Mouse (Mus musculus): Measurements from ENCODE around the gene Esrrb. TPM values are rescaled to one million over a fixed set of nuclear protein-coding genes. Genes with fewer than 3 reads are reported as not detected.

The Esrrb gene
- polyA plus RNA-seq (2015; fragmentation: Nextera tagmentation; extraction: Ambion mirVana) = 0.74 and 0.79 TPM in 2 replicates

GRCm38 (mm10) chr12:86360696-86361631 is at the start of gene Esrrb:
TSS of gene Esrrb (plus strand) at chr12:86361117.
- Histone ChIP-seq H3K4me2 (replicated peaks) (peak within 1 kb of the TSS; percentile 39), H3K27ac (peak within 1 kb of the TSS; percentile 55), H3K36me3 (no peaks in the 10 kb centered on the region), H3K4me3 (0 out of 2 replicates have a peak within 1 kb of the TSS, but pooled peaks have one; percentile 4), H3K4me1 (peaks cover 66% of the 10 kb centered on the region), H3K27me3 (0 out of 2 replicates have a peak, but pooled peaks cover 9% of the 10 kb centered on the region), H3K9ac (peak within 1 kb of the TSS; percentile 39; the same call in 1 of the 2 replicates), H3K9me3 (no peaks in the 10 kb centered on the region)
- WGBS = 30% methylated on average over 22 of the region's 22 CpGs
- no peak for ATAC-seq (ENCODE audit: low FRiP score, low read depth)

GRCm38 (mm10) chr12:86320629-86321028 is 40.3 kb upstream of the Esrrb start:
- Histone ChIP-seq H3K27ac (no peak overlapping the region), H3K4me3 (no peak overlapping the region), H3K9me3 (no peaks in the 10 kb centered on the region), H3K4me1 (peaks cover 13% of the 10 kb centered on the region), H3K27me3 (no peaks in the 10 kb centered on the region), H3K9ac (no peak overlapping the region), H3K36me3 (no peaks in the 10 kb centered on the region), H3K4me2 (replicated peaks) (peak overlapping the region; percentile 42)
- WGBS = 9% methylated on average over 12 of the region's 12 CpGs
- ATAC-seq (ENCODE audit: low FRiP score, low read depth) = no peak

GRCm38 (mm10) chr12:86324297-86324696 is 36.6 kb upstream of the Esrrb start:
- WGBS = 13% methylated on average over 3 of the region's 3 CpGs
- Histone ChIP-seq H3K9me3 (no peaks in the 10 kb centered on the region), H3K4me2 (replicated peaks) (no peak overlapping the region), H3K36me3 (no peaks in the 10 kb centered on the region), H3K27me3 (no peaks in the 10 kb centered on the region), H3K9ac (no peak overlapping the region), H3K4me3 (no peak overlapping the region), H3K27ac (no peak overlapping the region), H3K4me1 (peaks cover 25% of the 10 kb centered on the region)
- no peak for ATAC-seq (ENCODE audit: low FRiP score, low read depth)

GRCm38 (mm10) chr12:86329813-86330212 is 31.1 kb upstream of the Esrrb start:
- no peaks in the 10 kb centered on the region for H3K9me3 ChIP-seq
- no peaks in the 10 kb centered on the region for H3K36me3 ChIP-seq
- H3K4me2 ChIP-seq (replicated peaks) = no peak overlapping the region
- 49% methylated on average over 4 of the region's 4 CpGs for WGBS
- ATAC-seq (ENCODE audit: low FRiP score, low read depth) = no peak
- H3K4me3 ChIP-seq = no peak overlapping the region
- H3K9ac ChIP-seq = no peak overlapping the region
- H3K4me1 ChIP-seq = peaks cover 11% of the 10 kb centered on the region; the same call in 1 of the 2 replicates
- no peak overlapping the region for H3K27ac ChIP-seq
- 0 out of 2 replicates have a peak, but pooled peaks cover 2% of the 10 kb centered on the region for H3K27me3 ChIP-seq

GRCm38 (mm10) chr12:86330684-86331083 is 30.2 kb upstream of the Esrrb start:
- Histone ChIP-seq H3K4me1 (peaks cover 11% of the 10 kb centered on the region; the same call in 1 of the 2 replicates), H3K4me2 (replicated peaks) (no peak overlapping the region), H3K9me3 (no peaks in the 10 kb centered on the region), H3K27ac (no peak overlapping the region), H3K27me3 (0 out of 2 replicates have a peak, but pooled peaks cover 2% of the 10 kb centered on the region), H3K4me3 (no peak overlapping the region), H3K9ac (no peak overlapping the region), H3K36me3 (no peaks in the 10 kb centered on the region)
- no peak for ATAC-seq (ENCODE audit: low FRiP score, low read depth)
- WGBS = 83% methylated on average over 9 of the region's 9 CpGs

GRCm38 (mm10) chr12:86331248-86331647 is 29.7 kb upstream of the Esrrb start:
- H3K9ac ChIP-seq = no peak overlapping the region
- no peaks in the 10 kb centered on the region for H3K9me3 ChIP-seq
- H3K4me3 ChIP-seq = no peak overlapping the region
- H3K27ac ChIP-seq = no peak overlapping the region
- 80% methylated on average over 10 of the region's 10 CpGs for WGBS
- H3K4me2 ChIP-seq (replicated peaks) = no peak overlapping the region
- 0 out of 2 replicates have a peak, but pooled peaks cover 2% of the 10 kb centered on the region for H3K27me3 ChIP-seq
- H3K4me1 ChIP-seq = peaks cover 11% of the 10 kb centered on the region; the same call in 1 of the 2 replicates
- no peak for ATAC-seq (ENCODE audit: low FRiP score, low read depth)
- no peaks in the 10 kb centered on the region for H3K36me3 ChIP-seq

GRCm38 (mm10) chr12:86336209-86336608 is 24.7 kb upstream of the Esrrb start:
- H3K9me3 ChIP-seq = no peaks in the 10 kb centered on the region
- no peak overlapping the region for H3K27ac ChIP-seq
- peaks cover 16% of the 10 kb centered on the region for H3K4me1 ChIP-seq
- H3K4me2 ChIP-seq (replicated peaks) = no peak overlapping the region
- no peak overlapping the region for H3K9ac ChIP-seq
- no peak for ATAC-seq (ENCODE audit: low FRiP score, low read depth)
- no peak overlapping the region for H3K4me3 ChIP-seq
- H3K27me3 ChIP-seq = 0 out of 2 replicates have a peak, but pooled peaks cover 2% of the 10 kb centered on the region
- 91% methylated on average over 3 of the region's 3 CpGs for WGBS
- H3K36me3 ChIP-seq = no peaks in the 10 kb centered on the region

GRCm38 (mm10) chr12:86336887-86337286 is 24.0 kb upstream of the Esrrb start:
- H3K9ac ChIP-seq = no peak overlapping the region
- ATAC-seq (ENCODE audit: low FRiP score, low read depth) = no peak
- no peaks in the 10 kb centered on the region for H3K9me3 ChIP-seq
- no peak overlapping the region for H3K27ac ChIP-seq
- H3K27me3 ChIP-seq = 0 out of 2 replicates have a peak, but pooled peaks cover 2% of the 10 kb centered on the region
- peaks cover 16% of the 10 kb centered on the region for H3K4me1 ChIP-seq
- H3K4me3 ChIP-seq = no peak overlapping the region
- WGBS = 28% methylated on average over 7 of the region's 7 CpGs
- H3K36me3 ChIP-seq = no peaks in the 10 kb centered on the region
- no peak overlapping the region for H3K4me2 ChIP-seq (replicated peaks)

GRCm38 (mm10) chr12:86349477-86349876 is 11.4 kb upstream of the Esrrb start:
- no peaks in the 10 kb centered on the region for H3K36me3 ChIP-seq
- no peak for ATAC-seq (ENCODE audit: low FRiP score, low read depth)
- no peak overlapping the region for H3K27ac ChIP-seq
- H3K9ac ChIP-seq = no peak overlapping the region
- no peak overlapping the region for H3K4me2 ChIP-seq (replicated peaks)
- H3K27me3 ChIP-seq = peaks cover 19% of the 10 kb centered on the region
- H3K4me1 ChIP-seq = peaks cover 5% of the 10 kb centered on the region
- no peak overlapping the region for H3K4me3 ChIP-seq
- H3K9me3 ChIP-seq = no peaks in the 10 kb centered on the region
- 79% methylated on average over 8 of the region's 8 CpGs for WGBS

GRCm38 (mm10) chr12:86359406-86359805 is 1.5 kb upstream of the Esrrb start:
- Histone ChIP-seq H3K36me3 (no peaks in the 10 kb centered on the region), H3K4me2 (replicated peaks) (no peak overlapping the region), H3K4me1 (peaks cover 50% of the 10 kb centered on the region), H3K27ac (no peak overlapping the region), H3K4me3 (no peak overlapping the region), H3K9me3 (no peaks in the 10 kb centered on the region), H3K9ac (no peak overlapping the region), H3K27me3 (0 out of 2 replicates have a peak, but pooled peaks cover 5% of the 10 kb centered on the region)
- ATAC-seq (ENCODE audit: low FRiP score, low read depth) = 0 out of 2 replicates have a peak, but pooled peaks have one; percentile 14
- 35% methylated on average over 6 of the region's 6 CpGs for WGBS

GRCm38 (mm10) chr12:86359873-86360272 is 1.0 kb upstream of the Esrrb start:
- Histone ChIP-seq H3K4me1 (peaks cover 55% of the 10 kb centered on the region), H3K9me3 (no peaks in the 10 kb centered on the region), H3K4me2 (replicated peaks) (no peak overlapping the region), H3K9ac (no peak overlapping the region), H3K36me3 (no peaks in the 10 kb centered on the region), H3K27me3 (0 out of 2 replicates have a peak, but pooled peaks cover 5% of the 10 kb centered on the region), H3K27ac (no peak overlapping the region), H3K4me3 (no peak overlapping the region)
- WGBS = 77% methylated on average over 8 of the region's 8 CpGs
- ATAC-seq (ENCODE audit: low FRiP score, low read depth) = no peak

- Histone ChIP-seq H3K9ac (no peak overlapping the region), H3K27me3 (peaks cover 25% of the 10 kb centered on the region; the same call in 1 of the 2 replicates), H3K4me1 (peaks cover 59% of the 10 kb centered on the region), H3K36me3 (no peaks in the 10 kb centered on the region), H3K9me3 (no peaks in the 10 kb centered on the region), H3K4me2 (replicated peaks) (no peak overlapping the region), H3K27ac (no peak overlapping the region), H3K4me3 (no peak overlapping the region)
- ATAC-seq (ENCODE audit: low FRiP score, low read depth) = no peak
- 9% methylated on average over 5 of the region's 5 CpGs for WGBS
These were observed 3.4 kb downstream of the Esrrb start for GRCm38 (mm10) chr12:86364285-86364684.

Data from limb, embryonic 13.5 days (tissue).